Mouse (Mus musculus): ENCODE measurements at regions not wholly inside any gene's neighbourhood (a gene's known extent, or its start where the extent isn't known, plus 50 kb on each side); places are given as distances from the start of the nearest gene placed in this dataset.

GRCm38 (mm10) chr4:39926021-39926591 is 216.8 kb upstream of the Aco1 start:
- no peak for DNase-seq (ENCODE audit: low spot score)

GRCm38 (mm10) chr4:39926594-39926993 is 216.3 kb upstream of the Aco1 start:
- no peak for DNase-seq (ENCODE audit: low spot score)

- no peak for DNase-seq (ENCODE audit: low spot score)
Observed at GRCm38 (mm10) chr4:39928491-39928890, 214.4 kb upstream of the Aco1 start.

- no peak for DNase-seq (ENCODE audit: low spot score)
Observed at GRCm38 (mm10) chr4:39934025-39934708, 208.7 kb upstream of the Aco1 start.

GRCm38 (mm10) chr4:39958687-39959086 is 184.2 kb upstream of the Aco1 start:
- DNase-seq (ENCODE audit: low spot score): no peak

- DNase-seq (ENCODE audit: low spot score): no peak
Observed at GRCm38 (mm10) chr4:39967938-39968337, 174.9 kb upstream of the Aco1 start.

GRCm38 (mm10) chr4:39991358-39991757 is 151.5 kb upstream of the Aco1 start:
- DNase-seq (ENCODE audit: low spot score): no peak

- peak; percentile 29 for DNase-seq (ENCODE audit: low spot score)
Observed at GRCm38 (mm10) chr4:39991851-39992250, 151.0 kb upstream of the Aco1 start.

GRCm38 (mm10) chr4:39998771-39999422 is 144.0 kb upstream of the Aco1 start:
- peak; percentile 34 for DNase-seq (ENCODE audit: low spot score)

- peak; percentile 77 for DNase-seq (ENCODE audit: low spot score)
Observed at GRCm38 (mm10) chr4:40014666-40015065, 128.2 kb upstream of the Aco1 start.

- DNase-seq (ENCODE audit: low spot score): no peak
Observed at GRCm38 (mm10) chr4:40016856-40017255, 126.0 kb upstream of the Aco1 start.

- no peak for DNase-seq (ENCODE audit: low spot score)
Observed at GRCm38 (mm10) chr4:40018208-40018607, 124.7 kb upstream of the Aco1 start.

- DNase-seq (ENCODE audit: low spot score): no peak
Observed at GRCm38 (mm10) chr4:40031361-40031760, 111.5 kb upstream of the Aco1 start.

- DNase-seq (ENCODE audit: low spot score): no peak
Observed at GRCm38 (mm10) chr4:40047846-40048245, 95.0 kb upstream of the Aco1 start.

- DNase-seq (ENCODE audit: low spot score): no peak
Observed at GRCm38 (mm10) chr4:40049086-40049485, 93.8 kb upstream of the Aco1 start.

GRCm38 (mm10) chr4:40051848-40052247 is 91.0 kb upstream of the Aco1 start:
- DNase-seq (ENCODE audit: low spot score): no peak

GRCm38 (mm10) chr4:40053391-40053790 is 89.5 kb upstream of the Aco1 start:
- no peak for DNase-seq (ENCODE audit: low spot score)

- DNase-seq (ENCODE audit: low spot score): no peak
Observed at GRCm38 (mm10) chr4:40063751-40064456, 79.0 kb upstream of the Aco1 start.

- DNase-seq (ENCODE audit: low spot score): no peak
Observed at GRCm38 (mm10) chr4:40064457-40064836, 78.4 kb upstream of the Aco1 start.

- peak; percentile 24 for DNase-seq (ENCODE audit: low spot score)
Observed at GRCm38 (mm10) chr4:40070959-40071634, 71.8 kb upstream of the Aco1 start.

GRCm38 (mm10) chr4:40081035-40081434 is 61.8 kb upstream of the Aco1 start:
- DNase-seq (ENCODE audit: low spot score): no peak

- no peak for DNase-seq (ENCODE audit: low spot score)
Observed at GRCm38 (mm10) chr4:40090295-40090694, 52.6 kb upstream of the Aco1 start.
